Mouse (Mus musculus) forebrain, embryonic 10.5 days (tissue): ENCODE measurements around the gene Smim6. TPM values are rescaled to one million over a fixed set of nuclear protein-coding genes. Genes with fewer than 3 reads are reported as not detected.

Experiments
- DNase-seq: peaks from one replicate; pipeline ENCODE4 v3.0.0-alpha.2; 2017; ENCODE audit warnings: low spot score; ENCODE audit errors: extremely low spot score
- H3K27ac ChIP-seq: fragments of 300-500 bp; sonication (generic); 2 replicates; pipeline ENCODE4 v1.5.1; 2016; ENCODE audit warnings: mild to moderate bottlenecking
- H3K27me3 ChIP-seq: fragments of 300-500 bp; sonication (generic); 2 replicates; pipeline ENCODE4 v1.6.1; 2016; ENCODE audit warnings: mild to moderate bottlenecking; ENCODE audit not compliant: poor library complexity, severe bottlenecking
- H3K36me3 ChIP-seq: fragments of 300-500 bp; sonication (generic); replicated peaks from 2 replicates; pipeline ENCODE4 v1.6.1; 2016; ENCODE audit warnings: mild to moderate bottlenecking, moderate library complexity
- H3K4me1 ChIP-seq: fragments of 300-500 bp; sonication (generic); 2 replicates; pipeline ENCODE4 v1.6.1; 2016
- H3K4me3 ChIP-seq: fragments of 300-500 bp; sonication (generic); 2 replicates; pipeline ENCODE4 v1.5.1; 2016; ENCODE audit warnings: mild to moderate bottlenecking, moderate library complexity
- H3K9me3 ChIP-seq: fragments of 300-500 bp; sonication (generic); 2 replicates; pipeline ENCODE4 v1.6.1; 2016; ENCODE audit warnings: mild to moderate bottlenecking, moderate library complexity
- WGBS: fragments of 180-500 bp; shearing (Covaris S2); methylation state at CpG from one replicate; pipeline ENCODE4 v1.1.7; 2016; 5-methylcytosine and 5-hydroxymethylcytosine counted together
- polyA plus RNA-seq: library from polyadenylated mRNA; unstranded; fragments of >200 nt; fragmentation: Nextera tagmentation; extraction: Ambion mirVana; gene quantifications from 2 replicates; pipeline ENCODE4 v1.2.1, GENCODE M21; 2016

Smim6 gene
- polyA plus RNA-seq, 1 experiment from 2014 or later: 0.83 TPM

- Histone ChIP-seq H3K9me3 (no peaks in the 10 kb centered on the region), H3K27me3 (no peaks in the 10 kb centered on the region), H3K36me3 (peaks cover 28% of the 10 kb centered on the region), H3K4me3 (no peak overlapping the region), H3K4me1 (peaks cover 63% of the 10 kb centered on the region), H3K27ac (peak overlapping the region; percentile 68)
- DNase-seq: no peak
- 79% methylated on average over 11 of the region's 11 CpGs for WGBS
These were observed 8.2 kb upstream of the Smim6 start for GRCm38 (mm10) chr11:115903384-115904230.

DNA sequence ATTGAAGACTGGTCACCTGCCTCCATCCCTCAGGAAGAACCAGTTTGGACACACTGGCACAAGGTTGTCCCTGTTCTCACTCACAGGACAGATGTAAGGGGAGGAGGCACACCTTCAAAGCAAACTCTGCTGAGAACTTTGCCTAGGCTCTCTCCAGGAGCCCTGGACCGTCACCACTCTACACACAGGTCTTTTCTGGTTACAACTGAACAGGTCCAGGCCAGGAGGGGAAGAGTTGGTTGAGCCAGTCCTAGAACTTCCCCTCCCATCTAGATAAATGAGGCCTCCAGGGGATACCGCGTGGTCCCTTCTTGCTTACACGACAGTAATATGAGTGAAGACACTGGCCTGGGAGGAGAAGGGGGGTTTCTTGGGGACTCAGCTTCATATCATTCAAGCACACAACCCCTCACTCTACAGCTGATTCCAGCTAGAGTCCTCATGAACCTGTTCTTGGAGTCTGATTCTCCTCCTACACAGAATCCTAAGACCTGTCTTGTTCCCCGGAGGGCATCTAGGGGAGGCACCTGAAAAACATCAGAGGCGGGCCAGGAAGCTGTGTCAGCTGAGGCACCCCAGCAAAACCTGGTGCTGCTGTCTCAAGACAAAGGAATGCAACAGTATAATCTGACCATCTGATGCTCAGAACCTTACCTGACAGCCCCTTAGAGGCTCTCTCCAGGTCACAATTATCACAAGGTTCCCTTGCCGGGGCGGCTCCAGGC, 7.4 kb upstream of the Smim6 start:
- Histone ChIP-seq H3K27me3 (no peaks in the 10 kb centered on the region), H3K9me3 (no peaks in the 10 kb centered on the region), H3K27ac (peak overlapping the region; percentile 70), H3K4me3 (no peak overlapping the region), H3K4me1 (peaks cover 55% of the 10 kb centered on the region), H3K36me3 (peaks cover 35% of the 10 kb centered on the region)
- DNase-seq: no peak
- WGBS: 82% methylated on average over 8 of the region's 8 CpGs

DNA sequence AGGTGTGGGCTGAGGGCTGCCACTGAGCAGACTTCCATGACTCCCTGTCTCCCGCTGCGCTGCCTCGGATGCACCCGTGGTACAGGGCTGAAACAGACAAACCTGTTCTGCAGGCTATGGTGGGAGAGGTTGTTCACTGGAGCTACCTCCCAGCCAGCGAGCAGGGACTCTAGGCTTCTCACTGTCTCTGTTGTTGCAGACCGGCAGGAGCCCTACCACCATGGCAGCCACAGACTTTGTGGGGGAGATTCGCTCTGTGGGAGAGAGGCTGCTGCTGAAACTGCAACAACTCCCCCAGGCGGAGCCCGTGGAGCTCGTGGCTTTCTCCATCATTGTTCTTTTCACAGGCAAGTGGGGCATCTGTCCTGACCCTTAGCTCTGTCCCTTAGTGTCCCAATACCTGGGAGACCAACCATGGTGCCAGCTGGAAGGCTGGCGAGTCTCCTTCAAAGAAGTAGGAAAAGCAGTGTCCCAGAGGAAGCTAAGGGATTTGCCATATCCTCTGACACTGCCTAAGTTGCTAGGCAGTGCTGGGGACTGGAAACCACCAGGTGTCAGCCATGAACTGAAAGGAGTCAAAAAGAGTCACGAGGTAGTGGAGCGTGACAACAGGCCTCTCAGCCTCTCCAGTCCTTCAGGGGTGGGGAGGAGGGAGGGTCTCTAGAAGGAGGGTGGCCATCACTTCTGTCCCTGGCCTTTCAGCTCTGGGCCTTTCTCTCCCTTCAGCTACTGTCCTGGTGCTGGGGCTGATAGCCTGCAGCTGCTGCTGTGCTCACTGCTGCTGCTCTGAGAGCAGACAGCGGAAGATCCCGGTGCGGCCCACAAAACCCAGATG, 6.6 kb upstream of the Smim6 start:
- peaks cover 36% of the 10 kb centered on the region for H3K36me3 ChIP-seq
- H3K27me3 ChIP-seq: no peaks in the 10 kb centered on the region
- H3K27ac ChIP-seq: peak overlapping the region; percentile 70
- 52% methylated on average over 16 of the region's 16 CpGs for WGBS
- DNase-seq: no peak
- H3K4me1 ChIP-seq: peaks cover 47% of the 10 kb centered on the region
- H3K4me3 ChIP-seq: no peak overlapping the region
- H3K9me3 ChIP-seq: no peaks in the 10 kb centered on the region

DNA sequence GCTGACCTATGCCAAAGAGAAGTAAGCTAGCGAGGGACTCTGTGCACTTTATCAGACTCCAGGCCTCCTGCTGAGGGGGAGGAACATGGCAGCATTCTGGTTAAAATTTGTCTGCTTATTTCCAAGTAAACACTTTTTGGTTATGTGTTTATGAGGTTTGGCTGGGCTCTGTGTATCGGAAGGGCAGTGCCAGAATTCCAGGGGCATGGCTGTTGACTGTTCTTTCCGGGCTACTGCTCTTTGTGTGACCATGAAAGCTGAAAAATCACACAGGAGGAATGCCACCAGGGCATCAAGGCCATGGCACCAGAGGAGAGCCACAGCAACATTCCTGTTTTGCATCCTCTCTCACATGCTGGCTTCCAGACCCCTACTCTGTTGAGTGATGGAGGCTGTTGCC, 5.7 kb upstream of the Smim6 start:
- Histone ChIP-seq H3K27ac (no peak overlapping the region), H3K4me1 (peaks cover 38% of the 10 kb centered on the region)
- WGBS: 81% methylated on average over 3 of the region's 3 CpGs

GRCm38 (mm10) chr11:115906521-115906920, 5.3 kb upstream of the Smim6 start:
- 90% methylated on average over 5 of the region's 5 CpGs for WGBS
- H3K27ac ChIP-seq: no peak overlapping the region

More for the DNA sequence above, 5.7 kb upstream of the Smim6 start:
- peaks cover 38% of the 10 kb centered on the region for H3K36me3 ChIP-seq
- H3K4me3 ChIP-seq: no peak overlapping the region
- H3K27me3 ChIP-seq: no peaks in the 10 kb centered on the region
- DNase-seq: no peak
- no peaks in the 10 kb centered on the region for H3K9me3 ChIP-seq

GRCm38 (mm10) chr11:115911134-115911561, 669 bp upstream of the Smim6 start:
- DNase-seq: no peak
- no peak overlapping the region for H3K4me3 ChIP-seq
- H3K36me3 ChIP-seq: peaks cover 56% of the 10 kb centered on the region
- no peak overlapping the region for H3K27ac ChIP-seq
- WGBS: 93% methylated on average over 5 of the region's 5 CpGs
- H3K9me3 ChIP-seq: no peaks in the 10 kb centered on the region
- H3K4me1 ChIP-seq: peaks cover 2% of the 10 kb centered on the region
- no peaks in the 10 kb centered on the region for H3K27me3 ChIP-seq

More at GRCm38 (mm10) chr11:115906521-115906920, 5.3 kb upstream of the Smim6 start:
- no peaks in the 10 kb centered on the region for H3K9me3 ChIP-seq
- H3K4me3 ChIP-seq: no peak overlapping the region
- H3K4me1 ChIP-seq: peaks cover 34% of the 10 kb centered on the region
- peaks cover 40% of the 10 kb centered on the region for H3K36me3 ChIP-seq
- no peaks in the 10 kb centered on the region for H3K27me3 ChIP-seq
- no peak for DNase-seq

GRCm38 (mm10) chr11:115916579-115916978, 4.8 kb downstream of the Smim6 start:
- WGBS: 86% methylated on average over 4 of the region's 4 CpGs
- Histone ChIP-seq H3K4me1 (no peaks in the 10 kb centered on the region), H3K36me3 (peaks cover 68% of the 10 kb centered on the region), H3K27ac (no peak overlapping the region), H3K27me3 (no peaks in the 10 kb centered on the region), H3K4me3 (no peak overlapping the region), H3K9me3 (no peaks in the 10 kb centered on the region)
- DNase-seq: no peak

GRCm38 (mm10) chr11:115918637-115919036, 6.8 kb downstream of the Smim6 start:
- H3K27me3 ChIP-seq: no peaks in the 10 kb centered on the region
- DNase-seq: no peak
- no peak overlapping the region for H3K4me3 ChIP-seq
- WGBS: 90% methylated on average over 5 of the region's 5 CpGs
- H3K9me3 ChIP-seq: no peaks in the 10 kb centered on the region
- no peaks in the 10 kb centered on the region for H3K4me1 ChIP-seq
- H3K27ac ChIP-seq: no peak overlapping the region
- peaks cover 68% of the 10 kb centered on the region for H3K36me3 ChIP-seq

DNA sequence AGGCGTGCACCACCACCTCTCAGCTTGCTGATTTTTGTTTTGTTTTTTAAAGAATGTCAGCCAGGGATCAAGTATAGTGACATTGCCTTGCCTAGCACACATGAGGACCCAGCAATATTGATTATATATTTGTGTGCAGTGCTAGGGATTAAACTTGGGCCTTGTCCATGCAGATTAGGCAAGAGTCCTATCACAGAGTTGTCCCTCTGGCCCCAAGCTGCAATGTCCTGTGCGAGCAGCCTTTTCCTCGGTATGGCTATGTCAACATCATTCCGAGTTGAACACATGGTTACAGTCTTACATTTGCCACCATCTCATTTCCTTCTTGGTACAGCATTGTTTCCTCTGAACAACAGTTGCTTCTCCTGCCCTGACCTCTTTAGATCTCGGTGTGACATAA, 7.3 kb downstream of the Smim6 start:
- Histone ChIP-seq H3K36me3 (peaks cover 72% of the 10 kb centered on the region), H3K4me1 (no peaks in the 10 kb centered on the region), H3K4me3 (no peak overlapping the region), H3K9me3 (no peaks in the 10 kb centered on the region), H3K27me3 (no peaks in the 10 kb centered on the region), H3K27ac (no peak overlapping the region)
- no peak for DNase-seq
- 93% methylated on average over 5 of the region's 5 CpGs for WGBS

- H3K4me3 ChIP-seq: no peak overlapping the region
- H3K27ac ChIP-seq: no peak overlapping the region
- no peaks in the 10 kb centered on the region for H3K27me3 ChIP-seq
- WGBS: 60% methylated on average over 6 of the region's 6 CpGs
- no peaks in the 10 kb centered on the region for H3K4me1 ChIP-seq
- H3K36me3 ChIP-seq: peaks cover 75% of the 10 kb centered on the region
- no peaks in the 10 kb centered on the region for H3K9me3 ChIP-seq
- DNase-seq: no peak
These were observed 8.4 kb downstream of the Smim6 start for GRCm38 (mm10) chr11:115920110-115920818.

DNA sequence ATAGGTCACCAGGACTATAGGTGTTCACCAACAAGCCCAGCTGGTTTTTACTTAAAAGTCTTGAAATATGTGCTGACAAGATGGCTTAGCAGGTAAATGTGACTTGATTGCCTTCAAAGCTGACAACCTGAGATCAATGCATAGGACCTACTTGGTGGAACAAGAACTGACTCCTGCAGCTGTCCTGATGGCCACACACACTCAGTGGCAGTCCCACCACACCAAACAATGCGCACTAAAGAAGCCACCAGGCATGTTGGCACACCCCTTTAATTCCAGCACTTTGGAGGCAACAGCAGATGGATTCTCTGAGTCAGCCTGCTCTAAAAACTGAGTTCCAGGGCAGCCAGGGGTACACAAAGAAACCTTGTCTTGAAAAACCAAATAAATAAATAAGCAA, 10.2 kb downstream of the Smim6 start:
- WGBS: 92% methylated on average over 1 of the region's 1 CpGs
- no peaks in the 10 kb centered on the region for H3K4me1 ChIP-seq
- H3K4me3 ChIP-seq: no peak overlapping the region
- no peak overlapping the region for H3K27ac ChIP-seq
- no peaks in the 10 kb centered on the region for H3K27me3 ChIP-seq
- no peak for DNase-seq
- no peaks in the 10 kb centered on the region for H3K9me3 ChIP-seq
- peaks cover 71% of the 10 kb centered on the region for H3K36me3 ChIP-seq

GRCm38 (mm10) chr11:115929031-115929430, 17.2 kb downstream of the Smim6 start:
- H3K27me3 ChIP-seq: no peaks in the 10 kb centered on the region
- no peak for DNase-seq
- peaks cover 48% of the 10 kb centered on the region for H3K36me3 ChIP-seq
- no peak overlapping the region for H3K4me3 ChIP-seq
- 93% methylated on average over 8 of the region's 8 CpGs for WGBS
- H3K4me1 ChIP-seq: peaks cover 14% of the 10 kb centered on the region
- no peaks in the 10 kb centered on the region for H3K9me3 ChIP-seq
- no peak overlapping the region for H3K27ac ChIP-seq
